Mouse (Mus musculus) yolk sac, embryonic 10.5 days (tissue): ENCODE data around the gene Pcsk2.

ENCODE experiments used
- DNase-seq: peaks from one replicate; pipeline ENCODE4 v3.0.0-alpha.2; 2017; ENCODE audit warnings: low spot score

Pcsk2 gene

GRCm38 (mm10) chr2:143838698-143839097 lies 292.7 kb downstream of the Pcsk2 start:
- DNase-seq: no peak

GRCm38 (mm10) chr2:143839458-143839857 lies 293.5 kb downstream of the Pcsk2 start:
- no peak for DNase-seq

GRCm38 (mm10) chr2:143840895-143841294 lies 294.9 kb downstream of the Pcsk2 start:
- DNase-seq: no peak

GRCm38 (mm10) chr2:143841536-143841935 lies 295.6 kb downstream of the Pcsk2 start:
- no peak for DNase-seq

GRCm38 (mm10) chr2:143844779-143845178 lies 298.8 kb downstream of the Pcsk2 start:
- no peak for DNase-seq

- no peak for DNase-seq
Measured at GRCm38 (mm10) chr2:143846799-143847198, 300.8 kb downstream of the Pcsk2 start.

- DNase-seq: no peak
Measured at GRCm38 (mm10) chr2:143847291-143847690, 301.3 kb downstream of the Pcsk2 start.

- no peak for DNase-seq
Measured at GRCm38 (mm10) chr2:143851354-143852221, 305.6 kb downstream of the Pcsk2 start.

- DNase-seq: peak; percentile 81
Measured at GRCm38 (mm10) chr2:143852295-143853275, 306.6 kb downstream of the Pcsk2 start.

- peak; percentile 53 for DNase-seq
Measured at GRCm38 (mm10) chr2:143853447-143853846, 307.5 kb downstream of the Pcsk2 start.

- DNase-seq: no peak
Measured at GRCm38 (mm10) chr2:143859166-143859565, 313.2 kb downstream of the Pcsk2 start.

GRCm38 (mm10) chr2:143862484-143863231 lies 316.7 kb downstream of the Pcsk2 start, which contains the start of gene Bfsp1:
Gene Bfsp1, minus strand, starts transcription at chr2:143863173.
- DNase-seq: peak; percentile 74

- DNase-seq: no peak
Measured at GRCm38 (mm10) chr2:143864600-143864999, 318.6 kb downstream of the Pcsk2 start.
